Mouse (Mus musculus) limb, embryonic 14.5 days (tissue): ENCODE measurements around the gene Vwa3b. TPM values are rescaled to one million over a fixed set of nuclear protein-coding genes. Genes with fewer than 3 reads are reported as not detected.
A peak's percentile ranks its signal among the peaks of the same experiment; 100 is the strongest.

Experiments
- ATAC-seq: fragments of 200-750 bp; cut with Nextera tagmentation; 2 replicates; pipeline ENCODE4 v1.8.0; 2017; ENCODE audit warnings: low read depth, moderate number of reproducible peaks, moderate TSS enrichment; ENCODE audit not compliant: low FRiP score
- DNase-seq: peaks from one replicate; pipeline ENCODE4 v3.0.0-alpha.2; 2015; ENCODE audit warnings: low spot score
- H3K27ac ChIP-seq: fragments of 300-500 bp; sonication (generic); replicated peaks from 2 replicates; pipeline ENCODE4 v1.5.1; 2014; ENCODE audit warnings: low read depth, mild to moderate bottlenecking, low read length, moderate library complexity, mixed read lengths
- H3K27me3 ChIP-seq: fragments of 300-500 bp; sonication (generic); 2 replicates; pipeline ENCODE4 v1.6.1; 2014; ENCODE audit warnings: low read length, mixed read lengths; ENCODE audit not compliant: control insufficient read depth, insufficient read depth
- H3K36me3 ChIP-seq: fragments of 300-500 bp; sonication (generic); 2 replicates; pipeline ENCODE4 v1.6.1; 2014; ENCODE audit warnings: mild to moderate bottlenecking, low read length, moderate library complexity, mixed read lengths; ENCODE audit not compliant: control insufficient read depth, insufficient read depth
- H3K4me1 ChIP-seq: fragments of 300-500 bp; sonication (generic); 2 replicates; pipeline ENCODE4 v1.6.1; 2014; ENCODE audit warnings: antibody characterized with exemption, low read length, mixed read lengths; ENCODE audit not compliant: control insufficient read depth, insufficient read depth
- H3K4me2 ChIP-seq: fragments of 300-500 bp; sonication (generic); replicated peaks from 2 replicates; pipeline ENCODE4 v1.6.1; 2014; ENCODE audit warnings: low read depth, mild to moderate bottlenecking, low read length, moderate library complexity; ENCODE audit not compliant: severe bottlenecking
- H3K4me3 ChIP-seq: fragments of 300-500 bp; sonication (generic); replicated peaks from 2 replicates; pipeline ENCODE4 v1.5.1; 2014; ENCODE audit warnings: low read length
- H3K9ac ChIP-seq: fragments of 300-500 bp; sonication (generic); 2 replicates; pipeline ENCODE4 v1.6.1; 2014; ENCODE audit warnings: mild to moderate bottlenecking, low read depth, low read length, moderate library complexity; ENCODE audit not compliant: severe bottlenecking
- H3K9me3 ChIP-seq: fragments of 300-500 bp; sonication (generic); 2 replicates; pipeline ENCODE4 v1.6.1; 2016; ENCODE audit warnings: low read length; ENCODE audit not compliant: control insufficient read depth
- POLR2A ChIP-seq: fragments of 200-500 bp; IDR thresholded peaks from 2 replicates; pipeline ENCODE4 v1.8.0; 2012; ENCODE audit warnings: inconsistent platforms, mild to moderate bottlenecking, moderate library complexity, borderline replicate concordance; ENCODE audit not compliant: insufficient read depth, insufficient read length; ENCODE audit errors: extremely low read depth
- WGBS: fragments of 180-500 bp; shearing (Covaris S2); extraction: QIAGEN DNeasy Blood & Tissue Kit; methylation state at CpG from one replicate; pipeline ENCODE4 v1.1.7; 2014; 5-methylcytosine and 5-hydroxymethylcytosine counted together
- polyA plus RNA-seq, 2 experiments: library from polyadenylated mRNA; depleted of rRNA in 1 of 2; stranded (reverse) in 1 of 2; unstranded in 1 of 2; fragments of >200 nt; fragmentation: Nextera tagmentation in 1 of 2; extraction: Ambion mirVana in 1 of 2; gene quantifications; 2 replicates each; pipeline versions ENCODE4 v1.2.1 to v1.2.3; 2012 to 2014

Gene Vwa3b
- polyA plus RNA-seq, 2 experiments = 1.0 to 1.6 TPM

DNA sequence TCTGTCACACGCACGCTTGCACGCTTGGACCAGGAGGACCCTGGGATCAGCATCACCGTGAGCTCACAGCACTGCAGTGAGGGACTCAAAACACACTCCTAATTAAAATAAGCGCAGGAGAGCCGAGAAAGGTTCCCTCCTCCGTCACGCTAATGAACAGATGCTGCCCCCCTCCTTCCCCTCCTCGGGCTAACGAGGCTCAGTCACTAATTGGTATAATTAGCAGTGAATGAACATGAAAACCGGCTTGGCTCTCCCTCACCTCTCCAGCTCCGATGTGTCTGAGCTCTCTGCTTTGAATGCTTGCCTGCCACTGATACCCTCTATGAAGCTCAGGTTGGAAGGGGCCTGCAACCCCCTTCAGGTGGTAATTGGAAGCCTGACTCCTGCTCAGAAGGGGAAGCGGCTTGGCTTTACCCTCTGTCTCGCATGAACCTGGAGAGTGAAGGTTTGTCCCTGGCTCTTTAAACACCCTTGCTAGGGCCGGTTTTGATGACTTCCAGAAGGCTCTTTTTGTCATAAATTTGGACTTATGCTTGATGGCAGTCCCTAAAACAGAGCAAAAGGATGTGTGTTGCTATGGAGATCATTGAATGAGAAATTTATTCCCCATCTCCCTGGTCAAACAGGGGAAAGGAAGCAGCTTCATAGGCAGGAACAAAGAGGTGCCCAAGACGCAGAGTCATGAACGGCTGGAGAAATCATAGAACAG, 71.1 kb downstream of the Vwa3b start:
- Histone ChIP-seq H3K36me3 (no peaks in the 10 kb centered on the region), H3K4me1 (peaks cover 10% of the 10 kb centered on the region), H3K27me3 (no peaks in the 10 kb centered on the region), H3K9me3 (no peaks in the 10 kb centered on the region), H3K27ac (no peak overlapping the region), H3K4me3 (no peak overlapping the region), H3K4me2 (no peak overlapping the region), H3K9ac (no peak overlapping the region)
- 23% methylated on average over 17 of the region's 17 CpGs for WGBS
- no peak for TF ChIP-seq POLR2A
- DNase-seq = no peak
- 0 out of 2 replicates have a peak, but pooled peaks have one; percentile 30 for ATAC-seq

DNA sequence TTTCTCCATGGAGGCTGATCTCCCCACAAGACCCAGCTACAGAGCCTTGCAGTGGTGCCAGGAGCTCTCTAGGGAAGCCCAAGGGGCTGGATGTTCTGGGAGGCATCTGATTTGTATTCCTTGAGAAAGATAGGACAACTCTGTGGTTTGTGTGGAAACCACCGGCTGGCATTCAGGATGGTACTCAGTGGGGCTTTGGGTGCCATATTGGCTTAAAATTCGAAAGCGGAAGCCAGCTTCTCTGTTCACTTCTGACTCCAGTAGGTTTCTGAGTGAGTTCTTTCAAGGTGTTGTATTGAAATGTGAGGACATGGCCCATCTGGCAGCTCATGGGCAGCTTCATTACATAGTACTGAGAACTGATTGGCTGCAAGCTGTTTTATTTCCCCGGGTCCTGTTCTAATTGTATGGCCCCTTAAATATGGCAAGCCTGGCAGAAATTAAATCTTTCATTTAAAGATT, 71.7 kb downstream of the Vwa3b start:
- ATAC-seq = no peak
- no peak overlapping the region for H3K9ac ChIP-seq
- no peak overlapping the region for H3K4me2 ChIP-seq
- no peaks in the 10 kb centered on the region for H3K27me3 ChIP-seq
- no peak for DNase-seq
- H3K9me3 ChIP-seq = no peaks in the 10 kb centered on the region
- WGBS = 81% methylated on average over 4 of the region's 4 CpGs
- H3K4me1 ChIP-seq = peaks cover 10% of the 10 kb centered on the region
- TF ChIP-seq POLR2A = no peak
- H3K36me3 ChIP-seq = no peaks in the 10 kb centered on the region
- H3K27ac ChIP-seq = no peak overlapping the region
- H3K4me3 ChIP-seq = no peak overlapping the region

DNA sequence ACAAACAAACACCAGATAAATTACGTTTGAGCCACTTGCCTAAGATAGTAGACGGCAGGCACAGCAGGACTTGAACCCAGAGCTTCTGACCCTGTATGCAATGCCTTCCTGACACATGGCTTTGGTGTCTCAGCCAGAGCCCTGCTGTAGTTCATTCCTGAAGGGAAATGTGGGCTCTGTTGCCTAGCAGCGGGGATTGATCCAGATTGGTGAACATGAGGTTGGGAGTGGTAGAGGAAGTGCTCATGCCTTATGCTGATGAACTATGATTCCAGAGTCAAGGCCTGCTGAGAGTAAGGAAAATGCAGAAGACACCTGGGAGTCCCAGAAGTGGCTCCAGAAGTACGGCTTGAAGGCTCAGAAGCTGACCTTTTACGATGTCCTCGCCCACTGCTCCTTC, 74.0 kb downstream of the Vwa3b start:
- 84% methylated on average over 6 of the region's 6 CpGs for WGBS
- ATAC-seq (no peak), DNase-seq (no peak)
- no peak for TF ChIP-seq POLR2A
- H3K36me3 ChIP-seq = no peaks in the 10 kb centered on the region
- no peak overlapping the region for H3K4me3 ChIP-seq
- H3K27me3 ChIP-seq = no peaks in the 10 kb centered on the region
- H3K9ac ChIP-seq = no peak overlapping the region
- peaks cover 10% of the 10 kb centered on the region for H3K4me1 ChIP-seq
- H3K9me3 ChIP-seq = no peaks in the 10 kb centered on the region
- no peak overlapping the region for H3K4me2 ChIP-seq
- no peak overlapping the region for H3K27ac ChIP-seq

DNA sequence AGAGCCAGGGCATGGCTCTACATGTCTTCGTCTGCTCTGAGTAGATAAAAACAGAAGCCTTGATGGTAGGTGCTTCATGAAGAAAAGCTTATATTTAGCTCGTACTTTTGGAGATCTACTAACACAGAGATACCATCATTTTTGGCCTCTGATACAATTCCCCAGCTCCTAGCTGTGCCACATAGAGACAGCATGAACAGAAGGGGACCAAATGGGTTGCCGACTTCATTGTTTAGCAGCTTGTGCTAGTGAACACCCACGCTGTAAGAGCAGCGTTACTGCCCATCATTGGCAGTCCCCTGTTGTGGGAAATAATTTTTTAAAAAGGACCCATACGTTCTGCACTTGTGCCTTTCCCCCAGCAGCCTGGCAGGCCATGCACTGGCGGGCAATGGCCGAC, 74.6 kb downstream of the Vwa3b start:
- no peak overlapping the region for H3K4me2 ChIP-seq
- no peaks in the 10 kb centered on the region for H3K9me3 ChIP-seq
- 91% methylated on average over 8 of the region's 8 CpGs for WGBS

DNA sequence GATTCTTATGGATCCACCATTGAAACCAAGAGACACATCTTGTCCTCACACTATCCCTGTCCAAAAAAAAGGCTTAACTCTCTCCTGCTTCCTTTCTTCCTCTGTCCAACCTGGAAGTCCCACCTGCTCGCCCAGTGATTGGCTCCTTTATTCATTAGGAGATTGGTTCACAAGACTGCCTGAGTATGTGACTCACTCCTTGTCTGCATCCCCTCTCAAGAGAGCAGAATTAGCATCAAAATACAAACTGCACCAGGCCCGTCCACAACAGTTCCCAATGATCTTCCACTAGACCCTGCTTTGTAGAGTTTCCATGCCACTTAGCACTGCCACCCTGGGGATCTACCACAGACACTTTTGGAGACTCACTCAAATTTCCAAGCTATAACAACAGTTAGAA, 75.3 kb downstream of the Vwa3b start:
- H3K36me3 ChIP-seq = no peaks in the 10 kb centered on the region
- no peak for TF ChIP-seq POLR2A

More for the DNA sequence above, 74.6 kb downstream of the Vwa3b start:
- peaks cover 10% of the 10 kb centered on the region for H3K4me1 ChIP-seq
- H3K9ac ChIP-seq = no peak overlapping the region
- ATAC-seq (no peak), DNase-seq (no peak)
- H3K27ac ChIP-seq = no peak overlapping the region
- no peak for TF ChIP-seq POLR2A
- no peaks in the 10 kb centered on the region for H3K36me3 ChIP-seq
- H3K27me3 ChIP-seq = no peaks in the 10 kb centered on the region
- H3K4me3 ChIP-seq = no peak overlapping the region

More for the DNA sequence above, 75.3 kb downstream of the Vwa3b start:
- Histone ChIP-seq H3K27ac (no peak overlapping the region), H3K4me2 (no peak overlapping the region), H3K4me1 (peaks cover 10% of the 10 kb centered on the region), H3K9ac (no peak overlapping the region), H3K9me3 (no peaks in the 10 kb centered on the region), H3K4me3 (no peak overlapping the region), H3K27me3 (no peaks in the 10 kb centered on the region)
- 70% methylated on average over 2 of the region's 2 CpGs for WGBS
- DNase-seq (no peak), ATAC-seq (no peak)
